Mouse (Mus musculus) liver, adult 2 months (tissue): ENCODE measurements around the gene Prdx5.

Experiments used
- CTCF ChIP-seq: fragments of 200-500 bp; IDR thresholded peaks from 2 replicates; pipeline ENCODE4 v1.5.1; 2011; ENCODE audit warnings: low read depth, low read length, control low read depth
- POLR2A ChIP-seq: fragments of 200-500 bp; IDR thresholded peaks from 2 replicates; pipeline ENCODE4 v1.6.1; 2011; ENCODE audit warnings: low read length, control low read depth; ENCODE audit not compliant: insufficient read depth; ENCODE audit errors: extremely low read depth

- TF ChIP-seq POLR2A (no peak), CTCF (no peak)
These were observed 32.9 kb upstream of the Prdx5 start for GRCm38 (mm10) chr19:6942764-6943163.
